Mouse (Mus musculus) forebrain, embryonic 16.5 days (tissue): ENCODE results near the gene Zfp53. TPM values are rescaled to one million over a fixed set of nuclear protein-coding genes. Genes with fewer than 3 reads are reported as not detected.
"Not testable (repeated sequence)": the region's sequence is repeated elsewhere in the genome, so short reads cannot be mapped to it uniquely, and the experiment has no call there.

ENCODE experiments used
- ATAC-seq: fragments of 200-750 bp; cut with Nextera tagmentation; 2 replicates; pipeline ENCODE4 v1.8.0; 2017; ENCODE audit warnings: mild to moderate bottlenecking, moderate library complexity
- H3K27ac ChIP-seq: fragments of 300-500 bp; sonication (generic); 2 replicates; pipeline ENCODE4 v1.5.1; 2014; ENCODE audit warnings: low read length, control low read depth
- H3K27me3 ChIP-seq: fragments of 300-500 bp; sonication (generic); replicated peaks from 2 replicates; pipeline ENCODE4 v1.6.1; 2014; ENCODE audit warnings: low read length; ENCODE audit not compliant: control insufficient read depth, insufficient read depth
- H3K36me3 ChIP-seq: fragments of 300-500 bp; sonication (generic); 2 replicates; pipeline ENCODE4 v1.6.1; 2014; ENCODE audit not compliant: control insufficient read depth, insufficient read depth
- H3K4me1 ChIP-seq: fragments of 300-500 bp; sonication (generic); replicated peaks from 2 replicates; pipeline ENCODE4 v1.6.1; 2014; ENCODE audit warnings: low read length; ENCODE audit not compliant: control insufficient read depth, insufficient read depth
- H3K4me2 ChIP-seq: fragments of 300-500 bp; sonication (generic); 2 replicates; pipeline ENCODE4 v1.6.1; 2014; ENCODE audit warnings: mild to moderate bottlenecking, low read length, control low read depth
- H3K4me3 ChIP-seq: fragments of 300-500 bp; sonication (generic); replicated peaks from 2 replicates; pipeline ENCODE4 v1.5.1; 2014; ENCODE audit warnings: mild to moderate bottlenecking, low read length, control low read depth
- H3K9ac ChIP-seq: fragments of 300-500 bp; sonication (generic); replicated peaks from 2 replicates; pipeline ENCODE4 v1.6.1; 2014; ENCODE audit warnings: low read depth, low read length, control low read depth
- H3K9me3 ChIP-seq: fragments of 300-500 bp; sonication (generic); 2 replicates; pipeline ENCODE4 v1.6.1; 2016; ENCODE audit warnings: low read length; ENCODE audit not compliant: control insufficient read depth
- WGBS: fragments of 180-500 bp; shearing (Covaris S2); extraction: QIAGEN DNeasy Blood & Tissue Kit; methylation state at CpG from one replicate; pipeline ENCODE4 v1.1.7; 2014; 5-methylcytosine and 5-hydroxymethylcytosine counted together
- polyA plus RNA-seq: library from polyadenylated mRNA; unstranded; fragments of >200 nt; fragmentation: Nextera tagmentation; extraction: Ambion mirVana; gene quantifications from 2 replicates; pipeline ENCODE4 v1.2.1, GENCODE M21; 2015

Gene Zfp53
- polyA plus RNA-seq, 1 experiment from 2014 or later, result 12.4 TPM

- not testable (repeated sequence) for H3K36me3 ChIP-seq, H3K9ac ChIP-seq, H3K27ac ChIP-seq, H3K4me2 ChIP-seq, H3K4me3 ChIP-seq, H3K4me1 ChIP-seq, H3K9me3 ChIP-seq, ATAC-seq, H3K27me3 ChIP-seq
- WGBS, result 80% methylated on average over 1 of the region's 1 CpGs
Observed at GRCm38 (mm10) chr17:21475290-21475689, 13.5 kb upstream of the Zfp53 start.

- not testable (repeated sequence) for ATAC-seq, H3K9me3 ChIP-seq, H3K36me3 ChIP-seq, H3K4me2 ChIP-seq, H3K27me3 ChIP-seq, H3K4me1 ChIP-seq, H3K9ac ChIP-seq, H3K27ac ChIP-seq, H3K4me3 ChIP-seq
- WGBS, result 89% methylated on average over 4 of the region's 9 CpGs
Observed at GRCm38 (mm10) chr17:21476351-21476750, 12.4 kb upstream of the Zfp53 start.

DNA sequence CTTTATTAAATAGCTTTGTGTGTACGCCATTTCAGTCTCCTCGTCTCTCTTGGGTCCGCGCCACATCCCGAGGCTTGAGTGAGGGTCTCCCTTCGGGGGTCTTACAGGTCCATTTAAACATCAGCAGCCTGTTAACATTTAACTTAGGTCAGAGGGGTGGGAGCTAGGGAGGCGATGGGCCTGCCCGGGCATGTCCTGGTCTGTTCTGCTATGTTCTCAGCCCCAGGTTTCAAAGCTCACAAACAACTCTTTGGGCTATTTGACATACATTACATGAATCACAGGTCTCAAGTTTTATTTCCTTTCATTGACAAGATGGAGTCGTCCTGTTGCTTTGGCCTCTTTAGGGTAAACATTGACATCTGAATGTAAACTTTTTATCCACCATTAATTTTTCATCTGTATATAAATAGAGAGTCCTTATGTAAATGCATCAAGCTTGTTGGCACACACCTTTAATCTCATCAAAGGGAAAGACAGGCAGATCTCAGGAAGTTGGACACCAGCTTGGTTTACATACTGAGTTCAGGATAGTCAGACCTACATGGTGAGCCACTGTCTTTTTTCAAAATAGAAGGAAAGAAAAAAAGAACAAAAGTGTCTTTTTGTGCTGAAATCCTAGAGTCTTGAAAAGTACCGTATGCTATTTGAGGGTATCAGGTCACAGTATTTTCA is 10.6 kb upstream of the Zfp53 start:
- 93% methylated on average over 8 of the region's 10 CpGs for WGBS
- H3K4me1 ChIP-seq, H3K9me3 ChIP-seq, ATAC-seq, H3K27ac ChIP-seq, H3K27me3 ChIP-seq, H3K4me2 ChIP-seq, H3K36me3 ChIP-seq, H3K9ac ChIP-seq, H3K4me3 ChIP-seq: not testable (repeated sequence)

- Histone ChIP-seq H3K9ac (peak overlapping the region; percentile 72), H3K4me3 (peak overlapping the region; percentile 66), H3K27me3 (no peaks in the 10 kb centered on the region), H3K27ac (no peak overlapping the region), H3K4me1 (peaks cover 8% of the 10 kb centered on the region), H3K4me2 (peak overlapping the region; percentile 62), H3K9me3 (no peaks in the 10 kb centered on the region), H3K36me3 (no peaks in the 10 kb centered on the region; the same call in 1 of the 2 replicates)
- WGBS, result 18% methylated on average over 8 of the region's 8 CpGs
- ATAC-seq, result peak; percentile 11; the same call in 1 of the 2 replicates
Observed at GRCm38 (mm10) chr17:21489500-21490001, 753 bp downstream of the Zfp53 start.

- H3K27me3 ChIP-seq, result no peaks in the 10 kb centered on the region
- WGBS, result 81% methylated on average over 1 of the region's 1 CpGs
Observed at GRCm38 (mm10) chr17:21501365-21501764, 12.6 kb downstream of the Zfp53 start.

GRCm38 (mm10) chr17:21504524-21504923 is 15.7 kb downstream of the Zfp53 start:
- 94% methylated on average over 1 of the region's 1 CpGs for WGBS
- Histone ChIP-seq H3K9me3 (no peaks in the 10 kb centered on the region), H3K27ac (no peak overlapping the region), H3K9ac (no peak overlapping the region), H3K27me3 (no peaks in the 10 kb centered on the region), H3K4me3 (no peak overlapping the region), H3K4me1 (no peaks in the 10 kb centered on the region), H3K4me2 (no peak overlapping the region), H3K36me3 (no peaks in the 10 kb centered on the region)
- ATAC-seq, result no peak

More at GRCm38 (mm10) chr17:21501365-21501764, 12.6 kb downstream of the Zfp53 start:
- no peak overlapping the region for H3K9ac ChIP-seq
- no peaks in the 10 kb centered on the region for H3K9me3 ChIP-seq
- no peak overlapping the region for H3K4me2 ChIP-seq
- H3K4me3 ChIP-seq, result no peak overlapping the region
- ATAC-seq, result no peak
- H3K36me3 ChIP-seq, result no peaks in the 10 kb centered on the region
- H3K27ac ChIP-seq, result no peak overlapping the region
- H3K4me1 ChIP-seq, result no peaks in the 10 kb centered on the region

DNA sequence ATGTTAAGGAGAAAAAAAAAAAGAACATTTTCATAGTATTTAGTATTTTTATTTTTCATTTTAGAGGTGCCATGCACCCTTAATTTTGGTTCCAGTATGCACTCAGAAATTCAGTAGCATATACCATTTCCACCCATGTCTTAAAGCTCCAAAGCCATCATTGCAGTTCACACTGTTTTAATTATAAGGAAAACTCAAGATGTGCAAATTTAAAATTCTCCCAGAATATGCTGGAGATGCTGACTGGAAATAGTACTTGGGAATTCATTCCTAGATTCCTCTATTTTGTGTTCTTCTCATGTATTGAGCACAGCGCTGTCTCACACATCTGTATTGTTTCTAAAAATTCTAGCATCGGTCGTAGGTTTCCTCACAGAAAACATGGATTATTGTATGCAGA is 17.5 kb downstream of the Zfp53 start:
- no peak overlapping the region for H3K4me3 ChIP-seq
- H3K9me3 ChIP-seq, result no peaks in the 10 kb centered on the region
- no peaks in the 10 kb centered on the region for H3K4me1 ChIP-seq
- H3K27me3 ChIP-seq, result no peaks in the 10 kb centered on the region
- WGBS, result 87% methylated on average over 3 of the region's 3 CpGs
- no peaks in the 10 kb centered on the region for H3K36me3 ChIP-seq
- H3K27ac ChIP-seq, result no peak overlapping the region
- no peak for ATAC-seq
- H3K4me2 ChIP-seq, result no peak overlapping the region
- H3K9ac ChIP-seq, result no peak overlapping the region

- Histone ChIP-seq H3K4me1 (no peaks in the 10 kb centered on the region), H3K9me3 (no peaks in the 10 kb centered on the region), H3K27ac (no peak overlapping the region), H3K4me2 (no peak overlapping the region), H3K9ac (no peak overlapping the region), H3K36me3 (no peaks in the 10 kb centered on the region), H3K27me3 (no peaks in the 10 kb centered on the region), H3K4me3 (no peak overlapping the region)
- ATAC-seq, result no peak
Observed at GRCm38 (mm10) chr17:21509756-21510155, 21.0 kb downstream of the Zfp53 start.

DNA sequence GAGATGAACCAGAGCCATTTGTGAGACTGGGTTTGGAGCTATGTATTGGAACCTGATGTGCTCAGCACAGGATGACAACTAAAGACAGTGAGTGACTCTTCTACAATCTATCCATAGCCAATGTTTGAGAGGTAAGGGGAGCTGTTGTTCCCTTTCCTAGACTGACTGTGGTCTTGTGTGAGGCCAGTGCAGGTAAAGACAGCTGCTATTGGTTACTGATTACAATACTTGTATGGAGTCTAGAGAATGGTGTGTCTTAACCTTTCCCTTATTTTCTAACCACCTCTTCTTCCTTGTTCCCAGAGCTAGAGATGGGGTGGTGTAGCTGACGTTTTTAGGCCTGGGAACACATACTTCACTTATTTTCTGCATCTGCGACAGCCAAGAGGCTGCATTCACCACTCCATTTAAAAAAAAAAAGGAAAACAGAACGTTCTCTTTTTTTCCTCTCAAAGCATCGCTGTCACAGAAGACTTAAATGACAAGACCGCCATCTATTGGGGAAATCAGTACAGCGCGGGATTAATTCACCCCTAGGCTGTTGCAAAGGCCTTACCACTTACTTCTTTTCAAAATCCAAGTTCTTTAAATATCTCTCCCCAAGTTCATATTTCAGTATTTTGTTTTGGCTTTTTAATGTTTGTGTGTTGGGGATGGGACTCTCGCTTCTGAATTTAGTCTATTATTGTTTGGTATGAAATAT is 26.8 kb downstream of the Zfp53 start:
- H3K36me3 ChIP-seq, result no peaks in the 10 kb centered on the region
- peak; percentile 60 for ATAC-seq
- H3K27ac ChIP-seq, result no peak overlapping the region
- no peaks in the 10 kb centered on the region for H3K27me3 ChIP-seq
- H3K4me2 ChIP-seq, result peak overlapping the region; percentile 93
- WGBS, result under 1% methylated on average over 8 of the region's 8 CpGs
- no peak overlapping the region for H3K9ac ChIP-seq
- H3K4me1 ChIP-seq, result peaks cover 6% of the 10 kb centered on the region
- H3K4me3 ChIP-seq, result peak overlapping the region; percentile 4; the same call in 1 of the 2 replicates
- no peaks in the 10 kb centered on the region for H3K9me3 ChIP-seq
